Mouse (Mus musculus) thymus, postnatal 4 days (tissue): ENCODE measurements at regions not wholly inside any gene's neighbourhood (a gene's known extent, or its start where the extent isn't known, plus 50 kb on each side); places are given as distances from the start of the nearest gene placed in this dataset.

Source experiments
- DNase-seq: peaks from one replicate; pipeline ENCODE4 v3.0.0; 2021

- DNase-seq: no peak
Measured at GRCm38 (mm10) chrX:143462632-143463031, 55.8 kb upstream of the Pak3 start.

GRCm38 (mm10) chrX:143448636-143449346, 54.7 kb upstream of the Chrdl1 start:
- DNase-seq: no peak

GRCm38 (mm10) chrX:143444581-143444980, 50.5 kb upstream of the Chrdl1 start:
- peak; percentile 40 for DNase-seq
